Mouse (Mus musculus) neural tube, embryonic 11.5 days (tissue): ENCODE data around the gene Rrp7a. TPM values are rescaled to one million over a fixed set of nuclear protein-coding genes. Genes with fewer than 3 reads are reported as not detected.
A peak's percentile ranks its signal among the peaks of the same experiment; 100 is the strongest.
"Not testable (repeated sequence)": the region's sequence is repeated elsewhere in the genome, so short reads cannot be mapped to it uniquely, and the experiment has no call there.

Experiments
- ATAC-seq: fragments of 200-750 bp; cut with Nextera tagmentation; 2 replicates; pipeline ENCODE4 v1.8.0; 2017; ENCODE audit warnings: moderate number of reproducible peaks, mild to moderate bottlenecking, moderate TSS enrichment, moderate library complexity; ENCODE audit not compliant: insufficient read depth, low FRiP score, low TSS enrichment
- DNase-seq: peaks from one replicate; pipeline ENCODE4 v3.0.0-alpha.2; 2015; ENCODE audit warnings: low spot score
- H3K27ac ChIP-seq: fragments of 300-500 bp; sonication (generic); 2 replicates; pipeline ENCODE4 v1.5.1; 2014; ENCODE audit warnings: low read depth, mild to moderate bottlenecking, low read length
- H3K27me3 ChIP-seq: fragments of 300-500 bp; sonication (generic); 2 replicates; pipeline ENCODE4 v1.6.1; 2014; ENCODE audit warnings: mild to moderate bottlenecking, low read length, mixed read lengths; ENCODE audit not compliant: control insufficient read depth, insufficient read depth
- H3K36me3 ChIP-seq: fragments of 300-500 bp; sonication (generic); 2 replicates; pipeline ENCODE4 v1.6.1; 2014; ENCODE audit warnings: mild to moderate bottlenecking, low read length, moderate library complexity, mixed read lengths; ENCODE audit not compliant: control insufficient read depth, insufficient read depth
- H3K4me1 ChIP-seq: fragments of 300-500 bp; sonication (generic); 2 replicates; pipeline ENCODE4 v1.6.1; 2014; ENCODE audit warnings: low read length, mixed read lengths; ENCODE audit not compliant: control insufficient read depth, insufficient read depth
- H3K4me2 ChIP-seq: fragments of 300-500 bp; sonication (generic); 2 replicates; pipeline ENCODE4 v1.6.1; 2014; ENCODE audit warnings: low read depth, mild to moderate bottlenecking, moderate library complexity
- H3K4me3 ChIP-seq: fragments of 300-500 bp; sonication (generic); 2 replicates; pipeline ENCODE4 v1.5.1; 2014; ENCODE audit warnings: low read depth, low read length
- H3K9ac ChIP-seq: fragments of 300-500 bp; sonication (generic); 2 replicates; pipeline ENCODE4 v1.6.1; 2014; ENCODE audit warnings: mild to moderate bottlenecking, low read length
- H3K9me3 ChIP-seq: fragments of 300-500 bp; sonication (generic); 2 replicates; pipeline ENCODE4 v1.6.1; 2016; ENCODE audit warnings: low read length; ENCODE audit not compliant: control insufficient read depth
- WGBS: fragments of 180-500 bp; shearing (Covaris S2); extraction: QIAGEN DNeasy Blood & Tissue Kit; methylation state at CpG from one replicate; pipeline ENCODE4 v1.1.7; 2014; 5-methylcytosine and 5-hydroxymethylcytosine counted together
- polyA plus RNA-seq: library from polyadenylated mRNA; unstranded; fragments of >200 nt; fragmentation: Nextera tagmentation; extraction: Ambion mirVana; gene quantifications from 2 replicates; pipeline ENCODE4 v1.2.1, GENCODE M21; 2014

The Rrp7a gene
- polyA plus RNA-seq, 1 experiment from 2014 or later, result 78.6 TPM

GRCm38 (mm10) chr15:83127037-83127436 lies 4.4 kb upstream of the Rrp7a start:
- H3K9me3 ChIP-seq, H3K4me2 ChIP-seq, ATAC-seq, DNase-seq, H3K9ac ChIP-seq, H3K4me3 ChIP-seq, H3K27me3 ChIP-seq, H3K27ac ChIP-seq, H3K4me1 ChIP-seq: not testable (repeated sequence)
- 63% methylated on average over 3 of the region's 3 CpGs for WGBS
- peaks cover 16% of the 10 kb centered on the region for H3K36me3 ChIP-seq

DNA sequence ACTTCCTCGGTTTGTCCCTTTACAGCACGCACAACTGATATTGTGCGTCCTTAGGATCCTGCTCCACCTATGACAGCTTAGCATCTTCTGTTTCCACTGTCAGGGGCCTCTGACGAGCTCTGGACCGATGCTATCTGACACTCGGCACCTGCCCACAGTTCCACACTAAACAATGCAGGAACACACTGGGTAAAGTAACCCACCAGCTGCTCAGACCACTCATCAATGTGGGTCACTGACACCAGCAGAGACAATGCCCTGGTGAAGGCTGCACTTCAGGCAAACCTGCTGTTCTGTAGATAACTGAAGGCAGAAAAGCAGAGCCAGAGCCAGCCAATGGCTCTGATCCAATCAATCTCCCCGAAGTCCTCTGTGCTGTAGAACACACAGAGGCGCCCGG lies 4.0 kb upstream of the Rrp7a start:
- 86% methylated on average over 9 of the region's 9 CpGs for WGBS
- Histone ChIP-seq H3K9me3 (no peaks in the 10 kb centered on the region), H3K27ac (no peak overlapping the region), H3K4me2 (no peak overlapping the region), H3K36me3 (peaks cover 12% of the 10 kb centered on the region), H3K9ac (no peak overlapping the region), H3K4me3 (no peak overlapping the region), H3K4me1 (no peaks in the 10 kb centered on the region), H3K27me3 (no peaks in the 10 kb centered on the region)
- no peak for DNase-seq
- ATAC-seq, result no peak

DNA sequence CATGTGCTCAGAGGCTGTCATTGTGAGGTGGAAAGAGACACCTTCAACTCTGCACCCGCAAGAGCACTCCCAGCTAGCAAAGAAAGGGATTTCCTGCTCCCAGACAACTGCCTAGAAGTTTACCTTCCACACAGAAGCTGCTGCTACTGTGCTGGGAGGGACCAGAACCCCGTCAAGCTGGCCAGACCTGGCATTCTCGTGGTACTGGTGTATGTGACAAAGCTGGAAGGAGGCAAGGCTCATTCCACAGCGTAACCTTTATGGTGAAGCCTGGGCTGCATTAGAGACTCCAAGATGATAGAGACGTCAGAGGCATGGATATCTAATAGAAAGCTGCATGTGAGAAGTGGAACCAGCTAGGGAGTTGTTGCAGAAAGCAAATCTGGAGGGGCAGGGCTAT lies 2.0 kb upstream of the Rrp7a start:
- no peaks in the 10 kb centered on the region for H3K27me3 ChIP-seq
- H3K36me3 ChIP-seq, result peaks cover 10% of the 10 kb centered on the region
- WGBS, result 76% methylated on average over 5 of the region's 5 CpGs

GRCm38 (mm10) chr15:83121709-83122565 lies 664 bp downstream of the Rrp7a start:
- H3K36me3 ChIP-seq, result peaks cover 8% of the 10 kb centered on the region

More for the DNA sequence above, 2.0 kb upstream of the Rrp7a start:
- Histone ChIP-seq H3K9ac (no peak overlapping the region), H3K9me3 (no peaks in the 10 kb centered on the region), H3K4me1 (no peaks in the 10 kb centered on the region), H3K4me2 (no peak overlapping the region), H3K27ac (no peak overlapping the region), H3K4me3 (no peak overlapping the region)
- ATAC-seq (no peak), DNase-seq (no peak)

GRCm38 (mm10) chr15:83118360-83118759 lies 4.2 kb downstream of the Rrp7a start:
- Histone ChIP-seq H3K9ac (no peak overlapping the region), H3K36me3 (peaks cover 8% of the 10 kb centered on the region), H3K4me1 (no peaks in the 10 kb centered on the region), H3K4me3 (no peak overlapping the region), H3K27ac (no peak overlapping the region), H3K27me3 (no peaks in the 10 kb centered on the region), H3K9me3 (no peaks in the 10 kb centered on the region), H3K4me2 (no peak overlapping the region)
- 90% methylated on average over 7 of the region's 7 CpGs for WGBS
- DNase-seq (no peak), ATAC-seq (no peak)

More at GRCm38 (mm10) chr15:83121709-83122565, 664 bp downstream of the Rrp7a start:
- WGBS, result 5% methylated on average over 40 of the region's 43 CpGs
- DNase-seq (peak; percentile 77), ATAC-seq (peak; percentile 49)
- no peaks in the 10 kb centered on the region for H3K27me3 ChIP-seq
- peak overlapping the region; percentile 67 for H3K27ac ChIP-seq
- peak overlapping the region; percentile 75 for H3K9ac ChIP-seq
- no peaks in the 10 kb centered on the region for H3K9me3 ChIP-seq
- H3K4me1 ChIP-seq, result no peaks in the 10 kb centered on the region
- H3K4me3 ChIP-seq, result peak overlapping the region; percentile 86
- peak overlapping the region; percentile 74 for H3K4me2 ChIP-seq

GRCm38 (mm10) chr15:83115071-83115470 lies 7.5 kb downstream of the Rrp7a start:
- H3K9me3 ChIP-seq, result no peaks in the 10 kb centered on the region

DNA sequence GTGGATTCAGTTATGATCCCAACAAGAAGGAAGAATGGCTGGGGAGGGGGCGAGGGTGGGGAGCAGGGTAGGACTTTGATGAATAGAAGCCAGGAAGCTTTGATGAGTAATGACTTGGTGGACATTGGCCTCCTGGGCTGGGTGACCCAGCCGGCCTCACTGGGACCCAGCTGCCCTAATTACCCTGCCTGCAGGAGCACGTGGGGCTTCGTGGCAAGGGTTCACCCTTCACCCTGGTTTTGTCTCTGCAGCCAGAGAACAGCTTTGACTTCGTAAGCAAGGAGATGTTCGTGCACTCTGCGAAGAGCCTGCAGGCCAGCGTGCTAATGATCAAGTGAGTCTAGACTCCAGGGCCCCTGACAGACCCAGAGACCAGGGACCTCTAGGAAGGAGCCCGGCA lies 8.5 kb downstream of the Rrp7a start:
- no peak for DNase-seq
- no peak for ATAC-seq
- Histone ChIP-seq H3K27ac (no peak overlapping the region), H3K9me3 (no peaks in the 10 kb centered on the region), H3K9ac (no peak overlapping the region), H3K36me3 (peaks cover 8% of the 10 kb centered on the region), H3K27me3 (no peaks in the 10 kb centered on the region), H3K4me2 (no peak overlapping the region), H3K4me1 (no peaks in the 10 kb centered on the region), H3K4me3 (no peak overlapping the region)
- WGBS, result 73% methylated on average over 9 of the region's 9 CpGs

More at GRCm38 (mm10) chr15:83115071-83115470, 7.5 kb downstream of the Rrp7a start:
- DNase-seq, result no peak
- Histone ChIP-seq H3K4me3 (no peak overlapping the region), H3K9ac (no peak overlapping the region), H3K27ac (no peak overlapping the region), H3K4me1 (no peaks in the 10 kb centered on the region), H3K4me2 (no peak overlapping the region), H3K36me3 (peaks cover 8% of the 10 kb centered on the region), H3K27me3 (no peaks in the 10 kb centered on the region)
- 54% methylated on average over 6 of the region's 6 CpGs for WGBS
- no peak for ATAC-seq

- Histone ChIP-seq H3K4me2 (no peak overlapping the region), H3K36me3 (peaks cover 5% of the 10 kb centered on the region), H3K9ac (no peak overlapping the region), H3K27ac (no peak overlapping the region), H3K27me3 (no peaks in the 10 kb centered on the region), H3K4me3 (no peak overlapping the region), H3K9me3 (no peaks in the 10 kb centered on the region), H3K4me1 (no peaks in the 10 kb centered on the region)
- WGBS, result 11% methylated on average over 10 of the region's 11 CpGs
- ATAC-seq (no peak; the same call in 1 of the 2 replicates), DNase-seq (peak; percentile 66)
Observed at GRCm38 (mm10) chr15:83112898-83113297, 9.7 kb downstream of the Rrp7a start.

DNA sequence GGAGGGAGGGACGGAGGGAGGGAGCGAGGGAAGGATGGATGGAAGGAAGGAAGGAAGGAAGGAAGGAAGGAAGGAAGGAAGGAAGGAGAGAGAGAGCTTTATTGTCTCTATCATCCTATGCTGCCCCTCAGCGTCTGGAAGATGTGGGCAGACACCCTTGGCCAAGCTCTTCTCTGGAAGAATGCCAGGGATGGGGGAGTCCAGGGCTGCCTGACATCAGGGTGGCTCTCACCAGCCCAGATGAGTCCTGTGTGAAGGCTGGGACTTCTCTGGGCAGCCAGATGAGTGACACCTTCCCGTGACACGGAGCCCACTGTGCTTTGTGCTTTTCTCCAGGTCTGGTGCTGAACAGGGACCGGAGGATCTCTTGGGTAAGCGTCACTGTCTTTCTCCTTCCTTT lies 10.7 kb downstream of the Rrp7a start:
- DNase-seq, result no peak
- no peak for ATAC-seq
- H3K4me1 ChIP-seq, result 0 out of 2 replicates have a peak, but pooled peaks cover 5% of the 10 kb centered on the region

More for the DNA sequence above, 10.7 kb downstream of the Rrp7a start:
- no peak overlapping the region for H3K4me3 ChIP-seq
- no peak overlapping the region for H3K9ac ChIP-seq
- H3K27ac ChIP-seq, result no peak overlapping the region
- no peaks in the 10 kb centered on the region for H3K27me3 ChIP-seq
- no peaks in the 10 kb centered on the region for H3K9me3 ChIP-seq
- 85% methylated on average over 7 of the region's 7 CpGs for WGBS
- peaks cover 2% of the 10 kb centered on the region for H3K36me3 ChIP-seq
- H3K4me2 ChIP-seq, result no peak overlapping the region
